Mouse (Mus musculus) intestine, embryonic 16.5 days (tissue): ENCODE results near the gene Foxp3. TPM values are rescaled to one million over a fixed set of nuclear protein-coding genes. Genes with fewer than 3 reads are reported as not detected.

ENCODE experiments used
- ATAC-seq: fragments of 200-750 bp; cut with Nextera tagmentation; 2 replicates; pipeline ENCODE4 v1.8.0; 2017; ENCODE audit warnings: moderate TSS enrichment, moderate library complexity
- H3K27ac ChIP-seq: fragments of 300-500 bp; sonication (generic); 2 replicates; pipeline ENCODE4 v1.5.1; 2014; ENCODE audit warnings: mild to moderate bottlenecking, low read length
- H3K27me3 ChIP-seq: fragments of 300-500 bp; sonication (generic); replicated peaks from 2 replicates; pipeline ENCODE4 v1.6.1; 2014; ENCODE audit warnings: low read length, control low read depth, mixed read lengths; ENCODE audit not compliant: control insufficient read depth, insufficient read depth
- H3K36me3 ChIP-seq: fragments of 300-500 bp; sonication (generic); 2 replicates; pipeline ENCODE4 v1.6.1; 2014; ENCODE audit warnings: low read length, control low read depth; ENCODE audit not compliant: control insufficient read depth, insufficient read depth
- H3K4me1 ChIP-seq: fragments of 300-500 bp; sonication (generic); 2 replicates; pipeline ENCODE4 v1.6.1; 2014; ENCODE audit warnings: low read length, control low read depth, mixed read lengths; ENCODE audit not compliant: control insufficient read depth, insufficient read depth
- H3K4me2 ChIP-seq: fragments of 300-500 bp; sonication (generic); 2 replicates; pipeline ENCODE4 v1.6.1; 2014; ENCODE audit warnings: low read depth, low read length, control low read depth
- H3K4me3 ChIP-seq: fragments of 300-500 bp; sonication (generic); 2 replicates; pipeline ENCODE4 v1.5.1; 2014; ENCODE audit warnings: mild to moderate bottlenecking, low read length
- H3K9ac ChIP-seq: fragments of 300-500 bp; sonication (generic); 2 replicates; pipeline ENCODE4 v1.6.1; 2014; ENCODE audit warnings: low read depth, low read length
- H3K9me3 ChIP-seq: fragments of 300-500 bp; sonication (generic); 2 replicates; pipeline ENCODE4 v1.6.1; 2016; ENCODE audit warnings: low read length, control low read depth; ENCODE audit not compliant: control insufficient read depth
- WGBS: fragments of 180-500 bp; shearing (Covaris S2); extraction: QIAGEN DNeasy Blood & Tissue Kit; methylation state at CpG from one replicate; pipeline ENCODE4 v1.1.7; 2014; 5-methylcytosine and 5-hydroxymethylcytosine counted together
- polyA plus RNA-seq: library from polyadenylated mRNA; unstranded; fragments of >200 nt; fragmentation: Nextera tagmentation; extraction: Ambion mirVana; gene quantifications from 2 replicates; pipeline ENCODE4 v1.2.1, GENCODE M21; 2015

The Foxp3 gene
- polyA plus RNA-seq, 1 experiment from 2014 or later = not detected

DNA sequence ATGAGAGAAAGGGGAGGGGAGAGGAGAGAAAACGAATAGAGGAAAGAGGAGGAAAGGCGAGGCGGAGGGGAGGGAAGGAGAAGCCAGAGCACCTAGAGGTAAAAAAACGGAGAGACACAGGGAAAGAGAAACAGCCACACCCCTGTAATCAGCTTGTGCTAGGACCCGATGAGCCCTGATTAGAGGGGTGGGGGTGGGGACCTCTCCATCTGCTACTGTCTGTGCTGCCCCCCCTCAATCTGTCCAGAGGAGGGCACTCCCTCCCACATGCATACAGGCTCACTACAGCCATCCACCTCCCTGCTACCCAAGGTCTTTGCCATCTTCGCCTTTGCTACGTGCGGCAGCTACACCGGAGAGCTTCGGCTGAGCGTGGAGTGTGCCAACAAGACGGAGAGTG lies 67.3 kb downstream of the Foxp3 start:
- Histone ChIP-seq H3K9me3 (no peaks in the 10 kb centered on the region), H3K36me3 (no peaks in the 10 kb centered on the region), H3K27ac (no peak overlapping the region), H3K4me2 (no peak overlapping the region), H3K9ac (no peak overlapping the region), H3K4me1 (no peaks in the 10 kb centered on the region), H3K4me3 (no peak overlapping the region), H3K27me3 (no peaks in the 10 kb centered on the region; the same call in 1 of the 2 replicates)
- ATAC-seq = no peak
- WGBS = 35% methylated on average over 12 of the region's 12 CpGs

Other genes starting within 250 kb of the Foxp3 start
- 0.28 and 0.34 TPM in 2 replicates for gene Usp27x, start 197.8 kb upstream of the Foxp3 start, polyA plus RNA-seq
- 0.76 and 1.3 TPM in 2 replicates for gene Ppp1r3f, start 639 bp downstream of the Foxp3 start, polyA plus RNA-seq
- gene Ccdc22, start 31.9 kb downstream of the Foxp3 start, polyA plus RNA-seq = 36.1 and 38.4 TPM in 2 replicates
- gene Cacna1f, start 33.4 kb downstream of the Foxp3 start, polyA plus RNA-seq = 0.02 TPM in 1 of 2 replicates, not detected in the other
- gene Syp, start 64.8 kb downstream of the Foxp3 start, polyA plus RNA-seq = 6.0 and 6.2 TPM in 2 replicates
- gene Prickle3, start 83.6 kb downstream of the Foxp3 start, polyA plus RNA-seq = 7.6 TPM in 2 replicates
- gene Plp2, start 97.7 kb downstream of the Foxp3 start, polyA plus RNA-seq = 187 and 205 TPM in 2 replicates
- gene Magix, start 107.6 kb downstream of the Foxp3 start, polyA plus RNA-seq = 0.71 and 0.93 TPM in 2 replicates
- gene Gpkow, start 123.5 kb downstream of the Foxp3 start, polyA plus RNA-seq = 28.0 and 29.5 TPM in 2 replicates
- gene Wdr45, start 140.7 kb downstream of the Foxp3 start, polyA plus RNA-seq = 25.8 and 26.6 TPM in 2 replicates
- gene Gm45208, start 148.6 kb downstream of the Foxp3 start, polyA plus RNA-seq = 0.37 TPM in 1 of 2 replicates, not detected in the other
- 59.7 and 60.8 TPM in 2 replicates for gene Praf2, start 154.8 kb downstream of the Foxp3 start, polyA plus RNA-seq
- 9.2 and 12.0 TPM in 2 replicates for gene Ccdc120, start 177.3 kb downstream of the Foxp3 start, polyA plus RNA-seq
- gene Tfe3, start 188.9 kb downstream of the Foxp3 start, polyA plus RNA-seq = 19.2 and 21.2 TPM in 2 replicates
- 36.6 and 37.5 TPM in 2 replicates for gene Gripap1, start 216.1 kb downstream of the Foxp3 start, polyA plus RNA-seq
- gene Kcnd1, start 248.6 kb downstream of the Foxp3 start, polyA plus RNA-seq = 1.2 and 1.3 TPM in 2 replicates